Mouse (Mus musculus) G1E (cell line): ENCODE data around the gene Gm45713.

Experiments used
- CTCF ChIP-seq: IDR thresholded peaks from 2 replicates; pipeline ENCODE4 v1.5.1; 2012; ENCODE audit warnings: low read depth, low read length, inconsistent platforms, mixed read lengths
- POLR2AphosphoS5 ChIP-seq: IDR thresholded peaks from 2 replicates; pipeline ENCODE4 v1.6.1; 2012; ENCODE audit warnings: low read depth, low read length, inconsistent platforms; ENCODE audit not compliant: insufficient replicate concordance

GRCm38 (mm10) chr7:45118336-45118735, 17.7 kb downstream of the Gm45713 start:
- no peak for TF ChIP-seq CTCF
- no peak for TF ChIP-seq POLR2AphosphoS5
